Mouse (Mus musculus): ENCODE results near the gene Tnfaip2. TPM values are rescaled to one million over a fixed set of nuclear protein-coding genes. Genes with fewer than 3 reads are reported as not detected.

Gene Tnfaip2
- polyA plus RNA-seq, 1 experiment from 2014 or later, result 12.0 TPM

DNA sequence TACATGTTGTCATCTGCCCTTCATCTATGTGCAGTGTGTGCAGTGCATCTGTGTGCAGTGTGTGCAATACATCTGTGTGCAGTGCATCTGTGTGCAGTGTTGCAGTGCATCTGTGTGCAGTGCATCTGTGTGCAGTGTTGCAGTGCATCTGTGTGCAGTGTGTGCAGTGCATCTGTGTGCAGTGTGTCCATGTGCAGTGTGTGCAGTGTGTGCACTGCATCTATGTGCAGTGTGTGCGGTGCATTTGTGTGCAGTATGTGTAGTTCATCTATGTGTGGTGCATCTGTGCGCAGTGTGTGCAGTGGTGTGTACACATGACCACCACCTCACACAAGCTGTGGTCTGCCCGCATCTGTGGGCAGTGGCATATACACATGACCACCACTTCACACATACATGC, 24.1 kb downstream of the Tnfaip2 start:
- no peaks in the 10 kb centered on the region for H3K9me3 ChIP-seq (replicated peaks)
- H3K27ac ChIP-seq (ENCODE audit: poor library complexity, severe bottlenecking), result no peak overlapping the region
- H3K4me3 ChIP-seq, result no peak overlapping the region
- H3K9ac ChIP-seq, result no peak overlapping the region
- H3K27me3 ChIP-seq (replicated peaks), result peaks cover 17% of the 10 kb centered on the region; the same call in 1 of the 2 replicates
- H3K36me3 ChIP-seq, result no peaks in the 10 kb centered on the region
- H3K4me2 ChIP-seq, result no peak overlapping the region
- no peak for ATAC-seq (ENCODE audit: insufficient number of reproducible peaks, low FRiP score)
- WGBS, result 97% methylated on average over 3 of the region's 3 CpGs
- H3K4me1 ChIP-seq (replicated peaks), result peaks cover 6% of the 10 kb centered on the region

DNA sequence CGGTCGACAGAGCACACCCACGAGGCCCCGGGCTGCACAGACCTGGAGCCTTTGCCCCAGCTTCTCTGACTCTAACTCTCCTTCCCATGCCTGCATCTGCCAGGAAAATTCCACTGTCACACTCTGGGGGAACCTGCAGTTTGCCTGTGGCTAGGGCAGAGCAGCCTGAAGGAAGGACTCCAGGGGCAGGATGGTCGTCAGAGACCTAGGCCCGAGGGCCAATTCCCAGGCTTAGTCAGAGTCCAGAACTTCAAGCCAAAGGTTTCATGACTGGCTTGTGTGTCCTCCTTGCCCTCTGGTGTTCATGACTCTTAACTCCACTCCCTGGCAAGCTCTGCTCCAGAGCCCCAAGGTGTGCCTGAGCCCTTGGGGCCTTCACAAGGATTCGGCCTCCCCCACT, 25.9 kb downstream of the Tnfaip2 start:
- Histone ChIP-seq H3K27me3 (replicated peaks) (peaks cover 17% of the 10 kb centered on the region; the same call in 1 of the 2 replicates), H3K4me3 (no peak overlapping the region), H3K36me3 (no peaks in the 10 kb centered on the region), H3K4me2 (no peak overlapping the region), H3K9me3 (replicated peaks) (no peaks in the 10 kb centered on the region), H3K27ac (ENCODE audit: poor library complexity, severe bottlenecking) (no peak overlapping the region), H3K9ac (no peak overlapping the region), H3K4me1 (replicated peaks) (no peaks in the 10 kb centered on the region)
- WGBS, result 72% methylated on average over 7 of the region's 7 CpGs
- ATAC-seq (ENCODE audit: insufficient number of reproducible peaks, low FRiP score), result no peak

DNA sequence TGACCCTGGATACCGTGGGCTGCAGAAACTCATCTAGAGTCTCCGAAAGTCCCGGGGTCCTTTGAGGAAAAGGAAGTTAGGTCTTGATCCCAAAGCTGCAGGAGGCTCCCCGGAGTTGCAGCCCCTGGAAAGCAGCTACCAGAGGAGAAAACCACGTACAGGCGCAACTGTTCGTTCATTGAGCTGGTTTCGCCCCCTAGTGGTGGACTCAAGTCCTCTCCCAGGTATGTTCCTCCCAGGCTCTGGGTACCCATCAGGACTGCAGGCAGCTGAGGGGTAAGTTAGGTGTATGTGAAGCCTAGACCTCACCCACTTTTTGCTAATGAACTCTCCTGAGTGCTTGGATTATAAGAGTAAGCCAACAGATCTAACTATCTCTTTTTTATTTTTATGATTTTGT, 27.2 kb downstream of the Tnfaip2 start:
- Histone ChIP-seq H3K27ac (ENCODE audit: poor library complexity, severe bottlenecking) (no peak overlapping the region), H3K9ac (no peak overlapping the region), H3K4me2 (no peak overlapping the region), H3K9me3 (replicated peaks) (no peaks in the 10 kb centered on the region), H3K4me1 (replicated peaks) (no peaks in the 10 kb centered on the region), H3K4me3 (no peak overlapping the region), H3K27me3 (replicated peaks) (peaks cover 23% of the 10 kb centered on the region; the same call in 1 of the 2 replicates), H3K36me3 (no peaks in the 10 kb centered on the region)
- 11% methylated on average over 8 of the region's 8 CpGs for WGBS
- no peak for ATAC-seq (ENCODE audit: insufficient number of reproducible peaks, low FRiP score)

DNA sequence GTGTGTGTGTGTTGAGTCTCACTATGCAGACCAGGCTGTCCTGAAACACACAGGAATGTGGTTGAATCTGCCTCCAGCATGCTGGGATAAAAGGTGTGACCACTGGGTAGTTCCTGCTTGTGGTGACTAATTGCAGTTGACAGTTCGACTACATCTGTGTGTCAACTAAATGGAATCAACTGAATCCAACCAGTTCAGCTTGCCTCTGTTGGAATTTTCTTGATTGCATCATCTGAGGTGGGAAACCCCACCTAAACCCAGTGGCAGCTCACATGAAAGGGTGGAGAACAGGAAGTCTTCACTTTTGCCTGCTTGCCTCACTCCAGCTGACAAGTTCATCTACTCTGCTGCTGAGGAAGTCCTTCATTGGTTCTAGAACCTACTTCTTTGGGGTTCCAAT, 28.9 kb downstream of the Tnfaip2 start:
- no peaks in the 10 kb centered on the region for H3K9me3 ChIP-seq (replicated peaks)
- H3K4me2 ChIP-seq, result no peak overlapping the region
- 68% methylated on average over 1 of the region's 1 CpGs for WGBS
- no peaks in the 10 kb centered on the region for H3K4me1 ChIP-seq (replicated peaks)
- ATAC-seq (ENCODE audit: insufficient number of reproducible peaks, low FRiP score), result no peak
- H3K36me3 ChIP-seq, result no peaks in the 10 kb centered on the region
- peaks cover 18% of the 10 kb centered on the region; the same call in 1 of the 2 replicates for H3K27me3 ChIP-seq (replicated peaks)
- H3K27ac ChIP-seq (ENCODE audit: poor library complexity, severe bottlenecking), result no peak overlapping the region
- H3K9ac ChIP-seq, result no peak overlapping the region
- no peak overlapping the region for H3K4me3 ChIP-seq

DNA sequence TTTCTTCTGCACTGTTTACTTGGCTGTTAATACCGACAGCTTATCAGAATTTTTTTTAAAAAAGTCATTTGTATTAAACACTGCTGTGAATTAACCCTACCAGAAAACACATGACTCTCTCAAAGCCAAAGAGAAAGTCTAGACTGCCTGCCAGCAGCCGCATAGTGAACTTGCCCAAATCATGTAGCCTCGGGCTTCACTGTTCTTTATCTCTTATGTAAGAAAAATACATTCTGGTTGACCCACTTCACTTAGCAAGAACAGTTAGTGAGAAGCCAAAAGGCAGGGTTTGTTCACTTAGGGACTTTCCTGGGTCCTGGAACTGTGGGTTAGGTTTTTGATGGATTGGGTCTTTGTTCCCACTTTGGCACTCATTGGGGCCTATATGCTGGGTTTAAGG, 29.5 kb downstream of the Tnfaip2 start:
- no peaks in the 10 kb centered on the region for H3K36me3 ChIP-seq
- H3K9ac ChIP-seq, result no peak overlapping the region
- H3K9me3 ChIP-seq (replicated peaks), result 0 out of 2 replicates have a peak, but pooled peaks cover under 1% of the 10 kb centered on the region
- no peak overlapping the region for H3K27ac ChIP-seq (ENCODE audit: poor library complexity, severe bottlenecking)
- WGBS, result 62% methylated on average over 3 of the region's 3 CpGs
- ATAC-seq (ENCODE audit: insufficient number of reproducible peaks, low FRiP score), result no peak
- no peak overlapping the region for H3K4me3 ChIP-seq
- H3K27me3 ChIP-seq (replicated peaks), result peaks cover 12% of the 10 kb centered on the region; the same call in 1 of the 2 replicates
- H3K4me1 ChIP-seq (replicated peaks), result no peaks in the 10 kb centered on the region
- H3K4me2 ChIP-seq, result no peak overlapping the region

DNA sequence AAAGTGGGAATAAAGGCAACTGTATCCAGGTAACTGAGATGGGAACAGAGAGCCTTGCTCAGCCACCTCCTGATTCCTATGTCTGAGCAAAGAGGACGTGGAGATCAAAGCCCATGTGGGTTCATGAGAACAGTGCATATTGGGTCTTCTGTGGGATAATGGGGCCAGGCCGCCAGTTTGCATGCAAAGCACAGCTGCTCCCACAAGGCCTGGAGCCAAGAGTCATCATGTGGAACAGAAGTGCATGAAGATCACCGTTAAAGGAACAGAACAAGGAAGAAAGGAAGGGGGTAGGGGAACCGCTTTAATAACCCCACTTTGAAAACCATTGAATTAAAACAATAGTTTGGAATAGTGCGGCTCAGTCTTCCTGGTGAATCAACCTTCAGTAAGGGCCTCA, 30.6 kb downstream of the Tnfaip2 start:
- H3K36me3 ChIP-seq, result no peaks in the 10 kb centered on the region
- no peaks in the 10 kb centered on the region for H3K4me1 ChIP-seq (replicated peaks)
- WGBS, result 80% methylated on average over 5 of the region's 5 CpGs
- peaks cover 8% of the 10 kb centered on the region; the same call in 1 of the 2 replicates for H3K9me3 ChIP-seq (replicated peaks)
- no peak overlapping the region for H3K4me2 ChIP-seq
- H3K27ac ChIP-seq (ENCODE audit: poor library complexity, severe bottlenecking), result no peak overlapping the region
- H3K27me3 ChIP-seq (replicated peaks), result peaks cover 15% of the 10 kb centered on the region
- ATAC-seq (ENCODE audit: insufficient number of reproducible peaks, low FRiP score), result no peak
- H3K9ac ChIP-seq, result no peak overlapping the region
- H3K4me3 ChIP-seq, result no peak overlapping the region

DNA sequence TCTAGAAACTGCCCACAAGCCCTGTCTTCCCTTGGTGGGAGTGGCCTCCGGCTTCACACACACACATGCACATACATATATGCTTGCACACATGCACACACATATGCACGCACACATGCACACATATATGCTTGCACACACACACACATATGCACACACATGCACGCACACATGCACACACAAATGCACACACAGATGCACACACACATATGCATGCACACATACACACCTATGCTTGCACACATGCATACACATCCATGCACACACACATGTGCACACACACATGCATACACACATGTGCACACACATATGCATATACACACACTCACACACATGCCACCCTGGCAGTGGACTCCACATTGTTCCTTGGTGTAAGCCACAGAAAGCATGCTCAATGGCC, 32.1 kb downstream of the Tnfaip2 start:
- H3K27ac ChIP-seq (ENCODE audit: poor library complexity, severe bottlenecking), result no peak overlapping the region
- H3K9me3 ChIP-seq (replicated peaks), result peaks cover 9% of the 10 kb centered on the region; the same call in 1 of the 2 replicates
- H3K9ac ChIP-seq, result no peak overlapping the region
- H3K36me3 ChIP-seq, result no peaks in the 10 kb centered on the region
- no peak for ATAC-seq (ENCODE audit: insufficient number of reproducible peaks, low FRiP score)
- H3K4me3 ChIP-seq, result no peak overlapping the region
- H3K4me1 ChIP-seq (replicated peaks), result no peaks in the 10 kb centered on the region
- peaks cover 20% of the 10 kb centered on the region for H3K27me3 ChIP-seq (replicated peaks)
- 83% methylated on average over 3 of the region's 3 CpGs for WGBS
- H3K4me2 ChIP-seq, result no peak overlapping the region

DNA sequence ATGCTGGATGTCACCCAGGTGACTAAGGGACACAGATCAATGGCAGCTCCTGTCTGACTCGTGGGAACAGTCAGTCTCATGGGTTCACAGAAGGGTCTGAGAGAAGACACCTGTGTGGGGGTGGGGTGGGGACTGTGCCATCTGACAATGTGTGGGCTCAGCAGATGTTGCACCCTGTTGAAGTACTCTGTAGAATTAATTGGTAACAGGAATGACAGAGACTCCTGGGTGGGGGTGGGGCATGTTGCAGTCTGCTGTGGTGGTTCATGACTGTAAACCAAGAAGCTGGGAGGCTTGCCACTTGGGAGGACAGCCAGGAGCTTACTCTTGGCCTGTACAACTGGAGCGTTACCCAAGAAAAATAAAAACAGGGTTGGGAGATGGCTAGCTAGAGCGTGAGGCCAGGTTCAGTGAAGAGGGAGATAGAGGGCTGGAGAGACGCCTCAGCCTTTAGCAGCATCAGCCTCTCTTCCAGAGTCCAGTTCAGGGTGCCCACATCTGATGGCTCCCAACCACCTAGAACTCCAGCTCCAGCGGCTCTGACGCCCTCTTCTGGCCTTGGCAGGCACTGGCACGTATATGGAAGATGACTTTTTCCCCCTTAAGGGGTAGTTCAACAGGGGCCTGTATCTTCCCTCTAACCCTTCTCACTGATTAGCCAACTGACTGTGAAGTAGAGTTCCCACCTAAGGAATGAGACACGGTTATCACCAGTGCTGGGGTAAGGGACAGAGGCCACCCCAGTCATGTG, 32.8 kb downstream of the Tnfaip2 start:
- Histone ChIP-seq H3K4me3 (no peak overlapping the region), H3K4me1 (replicated peaks) (no peaks in the 10 kb centered on the region), H3K9me3 (replicated peaks) (peaks cover 9% of the 10 kb centered on the region; the same call in 1 of the 2 replicates), H3K4me2 (no peak overlapping the region), H3K9ac (no peak overlapping the region), H3K27ac (ENCODE audit: poor library complexity, severe bottlenecking) (no peak overlapping the region), H3K27me3 (replicated peaks) (peaks cover 21% of the 10 kb centered on the region), H3K36me3 (no peaks in the 10 kb centered on the region)
- WGBS, result 52% methylated on average over 8 of the region's 8 CpGs
- 0 out of 2 replicates have a peak, but pooled peaks have one; percentile 4 for ATAC-seq (ENCODE audit: insufficient number of reproducible peaks, low FRiP score)

DNA sequence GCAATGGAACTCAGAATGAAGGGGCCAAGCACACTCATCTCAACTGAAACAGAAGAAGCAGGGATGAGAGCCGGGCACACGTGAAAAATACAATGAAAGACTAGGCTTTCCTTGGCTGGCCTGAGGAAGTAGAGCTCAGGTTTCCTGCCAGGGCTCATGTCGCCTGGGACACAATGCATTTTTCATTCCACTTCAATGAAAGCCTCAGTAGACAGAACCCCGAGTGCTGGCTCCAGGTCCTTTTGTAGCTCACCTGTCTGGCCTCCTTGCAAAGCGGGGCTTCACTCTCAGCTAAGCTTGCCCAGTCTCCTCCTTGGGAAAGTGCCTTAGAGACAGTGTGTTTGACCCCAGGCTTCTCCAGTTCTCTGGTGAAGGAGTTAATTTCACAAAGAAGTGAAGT, 36.7 kb downstream of the Tnfaip2 start:
- no peak overlapping the region for H3K9ac ChIP-seq
- H3K27me3 ChIP-seq (replicated peaks), result peaks cover 23% of the 10 kb centered on the region
- no peak overlapping the region for H3K4me3 ChIP-seq
- H3K4me1 ChIP-seq (replicated peaks), result no peaks in the 10 kb centered on the region
- 65% methylated on average over 5 of the region's 5 CpGs for WGBS
- H3K36me3 ChIP-seq, result no peaks in the 10 kb centered on the region
- no peak for ATAC-seq (ENCODE audit: insufficient number of reproducible peaks, low FRiP score)
- H3K9me3 ChIP-seq (replicated peaks), result peaks cover 9% of the 10 kb centered on the region; the same call in 1 of the 2 replicates
- no peak overlapping the region for H3K4me2 ChIP-seq
- no peak overlapping the region for H3K27ac ChIP-seq (ENCODE audit: poor library complexity, severe bottlenecking)

DNA sequence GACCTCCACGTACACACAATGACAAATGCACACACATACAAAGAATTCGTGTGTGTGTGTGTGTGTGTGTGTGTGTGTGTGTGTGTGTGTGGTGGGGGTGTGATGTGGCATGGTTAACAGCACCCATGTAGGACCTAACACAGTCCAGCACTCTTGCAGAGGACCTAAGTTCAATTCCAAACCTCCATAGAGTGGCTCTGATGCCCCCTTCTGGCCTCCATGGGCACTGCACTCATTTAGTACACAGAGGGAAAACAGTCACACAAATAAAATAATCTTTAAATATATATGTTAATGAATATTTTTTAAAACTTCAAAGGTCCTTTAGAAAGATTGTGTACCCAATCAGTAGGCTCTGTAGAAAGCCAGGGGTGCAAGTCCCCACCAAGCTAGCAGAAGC, 37.6 kb downstream of the Tnfaip2 start:
- peaks cover 28% of the 10 kb centered on the region for H3K27me3 ChIP-seq (replicated peaks)
- no peak overlapping the region for H3K27ac ChIP-seq (ENCODE audit: poor library complexity, severe bottlenecking)
- peaks cover 9% of the 10 kb centered on the region; the same call in 1 of the 2 replicates for H3K9me3 ChIP-seq (replicated peaks)
- H3K4me3 ChIP-seq, result no peak overlapping the region
- H3K36me3 ChIP-seq, result no peaks in the 10 kb centered on the region
- no peak for ATAC-seq (ENCODE audit: insufficient number of reproducible peaks, low FRiP score)
- H3K9ac ChIP-seq, result no peak overlapping the region
- H3K4me1 ChIP-seq (replicated peaks), result peaks cover under 1% of the 10 kb centered on the region
- WGBS, result 58% methylated on average over 2 of the region's 2 CpGs
- H3K4me2 ChIP-seq, result no peak overlapping the region

DNA sequence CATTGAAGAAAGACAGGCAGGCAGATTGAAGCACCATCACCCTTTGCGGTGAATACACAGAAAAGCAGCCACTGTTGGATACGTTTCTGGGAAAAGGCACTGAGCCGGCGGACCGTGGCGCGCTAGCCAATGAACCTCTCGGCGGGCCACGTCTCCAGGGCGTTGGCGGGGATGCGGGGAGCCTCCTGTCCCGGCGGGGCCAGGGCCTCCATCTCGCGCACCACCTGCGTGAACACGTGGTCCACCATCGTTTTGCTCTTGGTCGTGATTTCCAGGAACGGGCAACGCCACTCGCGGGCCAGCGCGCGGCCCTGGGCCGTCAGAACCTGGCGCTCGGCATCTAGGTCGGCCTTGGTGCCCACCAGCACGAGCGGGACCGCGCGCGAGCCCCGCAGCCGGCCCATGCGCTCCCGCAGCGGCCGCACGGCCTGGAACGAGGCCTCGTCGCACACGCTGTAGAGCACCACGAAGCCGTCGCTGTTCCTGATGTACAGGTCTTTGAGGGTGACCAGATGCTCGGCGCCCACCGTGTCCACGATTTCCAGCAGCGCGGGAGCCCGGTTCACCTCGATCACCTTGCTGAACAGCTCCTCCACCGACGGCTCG, 42.9 kb downstream of the Tnfaip2 start:
- no peak overlapping the region for H3K27ac ChIP-seq (ENCODE audit: poor library complexity, severe bottlenecking)
- H3K9me3 ChIP-seq (replicated peaks), result no peaks in the 10 kb centered on the region
- WGBS, result under 1% methylated on average over 63 of the region's 63 CpGs
- peak overlapping the region; percentile 60 for H3K9ac ChIP-seq
- peaks cover 16% of the 10 kb centered on the region for H3K4me1 ChIP-seq (replicated peaks)
- H3K4me3 ChIP-seq, result peak overlapping the region; percentile 57
- H3K36me3 ChIP-seq, result no peaks in the 10 kb centered on the region
- peak; percentile 47 for ATAC-seq (ENCODE audit: insufficient number of reproducible peaks, low FRiP score)
- peaks cover 69% of the 10 kb centered on the region for H3K27me3 ChIP-seq (replicated peaks)
- H3K4me2 ChIP-seq, result peak overlapping the region; percentile 85
